Mouse (Mus musculus) heart, postnatal 36 days (tissue): Measurements from ENCODE around the gene AL731706.2. TPM values are rescaled to one million over a fixed set of nuclear protein-coding genes. Genes with fewer than 3 reads are reported as not detected.

Source experiments
- total RNA-seq, 2 experiments: library from RNA; stranded (reverse); gene quantifications; 2 replicates each; pipeline ENCODE4 v1.2.3; 2021

Gene AL731706.2
- total RNA-seq, 2 experiments from 2014 or later: 22.3 to 33.7 TPM

Other genes with a start within 250 kb of the AL731706.2 start
- under 1 TPM in 1 of 2 experiments, not detected in 1; 0.83 TPM for gene Snap25, start 172.2 kb downstream of the AL731706.2 start, total RNA-seq
- 1 to 10 TPM; 1.3 to 2.0 TPM for gene Slx4ip, start 5.5 kb upstream of the AL731706.2 start, total RNA-seq
- gene AL731706.1, start 5.7 kb upstream of the AL731706.2 start, total RNA-seq: 10 to 100 TPM; 37.3 to 38.0 TPM
- 10 to 100 TPM; 28.5 to 28.6 TPM for gene Mkks, start 5.7 kb upstream of the AL731706.2 start, total RNA-seq
- gene Jag1, start 231.0 kb upstream of the AL731706.2 start, total RNA-seq: 10 to 100 TPM; 11.5 to 12.7 TPM